Mouse (Mus musculus) olfactory bulb, adult 2 months (tissue): ENCODE results near the gene Cant1.

Experiments
- CTCF ChIP-seq: fragments of 200-500 bp; IDR thresholded peaks from 2 replicates; pipeline ENCODE4 v1.5.1; 2012; ENCODE audit warnings: low read depth, mild to moderate bottlenecking, low read length, moderate library complexity; ENCODE audit not compliant: insufficient read depth
- POLR2A ChIP-seq: fragments of 200-500 bp; IDR thresholded peaks from 2 replicates; pipeline ENCODE4 v1.6.1; 2012; ENCODE audit warnings: mild to moderate bottlenecking, low read depth, low read length, moderate library complexity; ENCODE audit not compliant: insufficient read depth

- TF ChIP-seq CTCF, result no peak
- TF ChIP-seq POLR2A, result no peak
These were observed 58.4 kb downstream of the Cant1 start for GRCm38 (mm10) chr11:118360491-118360890.
